Mouse (Mus musculus) stomach, embryonic 16.5 days (tissue): ENCODE measurements around the gene Tead2. TPM values are rescaled to one million over a fixed set of nuclear protein-coding genes. Genes with fewer than 3 reads are reported as not detected.
"Not testable (repeated sequence)": the region's sequence is repeated elsewhere in the genome, so short reads cannot be mapped to it uniquely, and the experiment has no call there.

Experiments used
- ATAC-seq: fragments of 200-750 bp; cut with Nextera tagmentation; 2 replicates; pipeline ENCODE4 v1.8.0; 2017; ENCODE audit warnings: moderate number of reproducible peaks, moderate TSS enrichment; ENCODE audit not compliant: insufficient read depth, low FRiP score
- H3K27ac ChIP-seq: fragments of 300-500 bp; sonication (generic); 2 replicates; pipeline ENCODE4 v1.5.1; 2014; ENCODE audit warnings: low read length
- H3K27me3 ChIP-seq: fragments of 300-500 bp; sonication (generic); 2 replicates; pipeline ENCODE4 v1.6.1; 2014; ENCODE audit warnings: low read length, control low read depth, mixed read lengths; ENCODE audit not compliant: control insufficient read depth, insufficient read depth
- H3K36me3 ChIP-seq: fragments of 300-500 bp; sonication (generic); 2 replicates; pipeline ENCODE4 v1.6.1; 2014; ENCODE audit warnings: low read length; ENCODE audit not compliant: control insufficient read depth, insufficient read depth
- H3K4me1 ChIP-seq: fragments of 300-500 bp; sonication (generic); 2 replicates; pipeline ENCODE4 v1.6.1; 2014; ENCODE audit warnings: low read length, control low read depth, mixed read lengths; ENCODE audit not compliant: control insufficient read depth, insufficient read depth
- H3K4me2 ChIP-seq: fragments of 300-500 bp; sonication (generic); 2 replicates; pipeline ENCODE4 v1.6.1; 2014; ENCODE audit warnings: low read depth, low read length, mixed read lengths
- H3K4me3 ChIP-seq: fragments of 300-500 bp; sonication (generic); replicated peaks from 2 replicates; pipeline ENCODE4 v1.5.1; 2014; ENCODE audit warnings: mild to moderate bottlenecking, low read length
- H3K9ac ChIP-seq: fragments of 300-500 bp; sonication (generic); 2 replicates; pipeline ENCODE4 v1.6.1; 2014; ENCODE audit warnings: low read length
- H3K9me3 ChIP-seq: fragments of 300-500 bp; sonication (generic); replicated peaks from 2 replicates; pipeline ENCODE4 v1.6.1; 2016; ENCODE audit warnings: low read length, control low read depth; ENCODE audit not compliant: control insufficient read depth
- WGBS: fragments of 180-500 bp; shearing (Covaris S2); extraction: QIAGEN DNeasy Blood & Tissue Kit; methylation state at CpG from one replicate; pipeline ENCODE4 v1.1.7; 2014; 5-methylcytosine and 5-hydroxymethylcytosine counted together
- polyA plus RNA-seq: library from polyadenylated mRNA; unstranded; fragments of >200 nt; fragmentation: Nextera tagmentation; extraction: Ambion mirVana; gene quantifications from 2 replicates; pipeline ENCODE4 v1.2.1, GENCODE M21; 2015

Tead2 gene
- polyA plus RNA-seq, result 93.9 and 101 TPM in 2 replicates

DNA sequence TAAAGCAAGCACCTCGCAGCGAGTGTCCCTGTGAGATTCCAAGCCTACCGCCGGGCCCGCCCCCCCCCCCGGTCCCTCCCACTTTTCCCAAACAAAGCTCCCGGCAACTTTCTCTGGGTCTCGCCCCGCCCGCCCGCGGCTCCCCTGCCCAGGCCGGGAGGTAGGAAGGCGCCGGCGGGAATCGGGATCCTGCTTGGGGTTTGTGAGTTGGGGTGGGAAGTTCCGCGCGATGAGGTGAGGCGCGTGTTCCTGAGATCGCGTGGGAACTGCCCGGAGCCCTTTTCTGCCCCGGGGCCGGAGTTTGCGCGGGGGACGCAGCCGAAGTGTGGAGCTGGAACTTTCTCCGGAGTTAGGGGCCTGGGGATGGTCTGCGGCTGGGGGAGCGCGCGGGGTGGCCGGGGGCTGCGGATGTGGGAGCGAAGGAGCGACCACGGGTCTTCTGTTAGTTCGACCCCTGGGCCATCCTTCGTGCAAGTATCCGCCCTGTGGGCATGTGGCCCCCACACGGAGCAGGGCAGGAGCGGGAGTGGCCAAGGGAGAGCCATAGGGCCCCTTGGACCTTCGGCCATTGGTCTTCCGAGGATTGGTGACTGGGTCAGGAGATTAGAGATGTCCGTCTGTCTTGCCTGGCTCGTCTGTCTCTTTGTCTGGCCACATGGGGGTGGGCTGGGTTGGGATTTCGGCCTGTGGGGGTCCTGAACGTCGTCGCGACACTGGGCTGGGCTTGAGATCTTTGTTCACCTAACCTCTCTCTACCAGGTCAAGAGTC is at the start of gene Tead2:
Gene Tead2 (plus strand): TSS at position 81 of the 769 bp plus-strand sequence.
- H3K27ac ChIP-seq, result peak within 1 kb of the TSS; percentile 94
- H3K9ac ChIP-seq, result peak within 1 kb of the TSS; percentile 96
- H3K9me3 ChIP-seq, result no peaks in the 10 kb centered on the region
- H3K4me1 ChIP-seq, result peaks cover 26% of the 10 kb centered on the region
- H3K4me2 ChIP-seq, result peak within 1 kb of the TSS; percentile 70
- H3K27me3 ChIP-seq, result peaks cover 8% of the 10 kb centered on the region
- H3K36me3 ChIP-seq, result peaks cover 16% of the 10 kb centered on the region
- ATAC-seq, result peak; percentile 63
- H3K4me3 ChIP-seq, result peak within 1 kb of the TSS; percentile 88
- WGBS, result 2% methylated on average over 55 of the region's 55 CpGs

DNA sequence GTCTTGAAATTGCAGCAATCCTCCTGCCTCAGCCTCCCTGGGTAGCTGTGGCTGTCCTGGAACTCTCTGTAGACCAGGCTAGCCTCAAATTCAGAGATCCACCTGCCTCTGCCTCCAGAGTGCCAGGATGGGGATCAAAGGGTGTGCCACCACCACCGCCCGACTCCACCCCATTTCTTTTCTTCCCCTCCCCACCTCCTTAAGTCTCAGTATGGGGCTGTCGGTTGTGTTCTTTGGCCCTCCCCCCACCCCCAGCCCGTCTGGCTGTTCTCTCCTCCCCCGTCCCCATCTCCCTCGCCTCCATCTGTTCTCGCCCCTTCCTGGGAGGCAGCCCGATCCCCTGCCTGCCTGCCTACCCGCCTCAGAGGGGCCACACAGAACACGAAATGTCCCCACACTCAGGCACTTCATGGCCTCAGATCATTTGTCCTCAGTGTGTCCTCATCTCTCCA is 48.6 kb upstream of the Tead2 start:
- peaks cover 19% of the 10 kb centered on the region for H3K9me3 ChIP-seq
- no peak overlapping the region for H3K9ac ChIP-seq
- H3K36me3 ChIP-seq, result no peaks in the 10 kb centered on the region
- H3K4me3 ChIP-seq, result no peak overlapping the region
- H3K27me3 ChIP-seq, result peaks cover 79% of the 10 kb centered on the region
- 26% methylated on average over 9 of the region's 10 CpGs for WGBS
- ATAC-seq, result no peak
- peaks cover 3% of the 10 kb centered on the region; the same call in 1 of the 2 replicates for H3K4me1 ChIP-seq
- H3K4me2 ChIP-seq, result no peak overlapping the region
- no peak overlapping the region for H3K27ac ChIP-seq

DNA sequence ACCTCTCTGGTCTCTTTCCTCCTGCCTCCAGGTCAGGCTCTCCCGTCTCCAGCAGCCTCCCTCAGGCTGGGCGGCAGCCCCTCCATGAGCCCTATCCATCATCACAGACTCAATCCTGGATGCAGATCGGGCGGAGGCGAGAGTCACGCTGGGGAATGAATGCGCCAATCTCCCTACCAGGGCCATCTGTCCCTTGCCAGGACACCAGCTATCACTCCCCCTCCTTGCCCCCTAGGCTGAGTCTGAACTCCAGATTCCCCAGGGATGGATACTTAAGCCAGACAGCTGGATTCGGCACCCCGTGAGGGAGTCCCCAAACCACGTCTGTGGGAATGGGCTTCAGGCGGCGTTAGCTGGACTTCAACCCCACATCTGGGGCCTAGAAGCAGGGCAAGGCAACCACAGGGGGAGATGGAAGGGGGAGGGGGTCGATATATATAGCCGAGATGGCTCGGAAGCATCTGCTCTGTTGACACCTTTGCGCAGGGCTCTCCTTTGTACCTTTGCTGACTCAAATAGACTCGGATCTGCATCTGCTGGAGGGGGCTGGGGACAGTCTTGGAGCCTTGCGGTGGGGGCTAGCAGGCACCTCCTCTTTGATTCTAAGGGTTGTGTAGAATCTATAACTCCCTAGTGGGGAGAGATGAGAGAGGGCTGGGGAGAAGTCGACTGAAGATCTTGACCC is 47.6 kb upstream of the Tead2 start:
- Histone ChIP-seq H3K4me1 (no peaks in the 10 kb centered on the region), H3K4me2 (no peak overlapping the region), H3K4me3 (no peak overlapping the region), H3K27ac (no peak overlapping the region), H3K9ac (no peak overlapping the region), H3K9me3 (peaks cover 19% of the 10 kb centered on the region), H3K36me3 (no peaks in the 10 kb centered on the region), H3K27me3 (peaks cover 75% of the 10 kb centered on the region)
- no peak for ATAC-seq
- WGBS, result 4% methylated on average over 19 of the region's 19 CpGs

DNA sequence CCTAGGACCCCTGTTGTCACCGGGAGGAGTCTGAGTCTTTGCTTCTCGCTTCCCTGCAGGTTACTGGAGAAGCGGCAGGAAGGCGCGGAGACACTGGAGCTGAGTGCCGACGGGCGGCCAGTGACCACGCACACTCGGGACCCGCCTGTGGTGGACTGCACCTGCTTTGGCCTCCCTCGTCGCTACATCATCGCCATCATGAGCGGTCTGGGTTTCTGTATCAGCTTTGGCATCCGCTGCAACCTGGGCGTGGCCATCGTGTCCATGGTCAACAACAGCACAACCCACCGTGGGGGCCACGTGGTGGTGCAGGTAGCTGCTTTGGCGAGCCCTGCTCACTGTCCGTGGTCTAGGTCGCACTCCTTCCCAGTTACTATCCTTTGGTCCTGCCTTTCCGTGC is 46.9 kb upstream of the Tead2 start:
- H3K9me3 ChIP-seq, result peaks cover 19% of the 10 kb centered on the region
- no peak overlapping the region for H3K4me2 ChIP-seq
- 6% methylated on average over 24 of the region's 24 CpGs for WGBS
- no peak for ATAC-seq
- H3K4me1 ChIP-seq, result no peaks in the 10 kb centered on the region
- H3K36me3 ChIP-seq, result no peaks in the 10 kb centered on the region
- H3K4me3 ChIP-seq, result no peak overlapping the region
- H3K27me3 ChIP-seq, result peaks cover 69% of the 10 kb centered on the region
- H3K27ac ChIP-seq, result no peak overlapping the region
- H3K9ac ChIP-seq, result no peak overlapping the region

- no peak overlapping the region for H3K27ac ChIP-seq
- H3K36me3 ChIP-seq, result no peaks in the 10 kb centered on the region
- H3K27me3 ChIP-seq, result peaks cover 65% of the 10 kb centered on the region
- peaks cover 19% of the 10 kb centered on the region for H3K9me3 ChIP-seq
- no peak for ATAC-seq
- no peak overlapping the region for H3K9ac ChIP-seq
- WGBS, result 86% methylated on average over 3 of the region's 3 CpGs
- no peak overlapping the region for H3K4me2 ChIP-seq
- no peak overlapping the region for H3K4me3 ChIP-seq
- no peaks in the 10 kb centered on the region for H3K4me1 ChIP-seq
Measured at GRCm38 (mm10) chr7:45169495-45169894, 46.1 kb upstream of the Tead2 start.

- no peak overlapping the region for H3K4me2 ChIP-seq
- peaks cover 19% of the 10 kb centered on the region for H3K9me3 ChIP-seq
- H3K27me3 ChIP-seq, result peaks cover 68% of the 10 kb centered on the region
- H3K4me1 ChIP-seq, result peaks cover 10% of the 10 kb centered on the region; the same call in 1 of the 2 replicates
- no peak overlapping the region for H3K4me3 ChIP-seq
- H3K9ac ChIP-seq, result no peak overlapping the region
- ATAC-seq, result no peak
- no peak overlapping the region for H3K27ac ChIP-seq
- H3K36me3 ChIP-seq, result no peaks in the 10 kb centered on the region
- WGBS, result 57% methylated on average over 7 of the region's 7 CpGs
Measured at GRCm38 (mm10) chr7:45172974-45173373, 42.6 kb upstream of the Tead2 start.

- H3K9me3 ChIP-seq, result peaks cover 16% of the 10 kb centered on the region
- 54% methylated on average over 1 of the region's 1 CpGs for WGBS
- ATAC-seq, H3K4me3 ChIP-seq, H3K36me3 ChIP-seq, H3K4me2 ChIP-seq, H3K27ac ChIP-seq, H3K9ac ChIP-seq: not testable (repeated sequence)
- peaks cover 10% of the 10 kb centered on the region; the same call in 1 of the 2 replicates for H3K4me1 ChIP-seq
- peaks cover 68% of the 10 kb centered on the region for H3K27me3 ChIP-seq
Measured at GRCm38 (mm10) chr7:45173772-45174171, 41.8 kb upstream of the Tead2 start.

DNA sequence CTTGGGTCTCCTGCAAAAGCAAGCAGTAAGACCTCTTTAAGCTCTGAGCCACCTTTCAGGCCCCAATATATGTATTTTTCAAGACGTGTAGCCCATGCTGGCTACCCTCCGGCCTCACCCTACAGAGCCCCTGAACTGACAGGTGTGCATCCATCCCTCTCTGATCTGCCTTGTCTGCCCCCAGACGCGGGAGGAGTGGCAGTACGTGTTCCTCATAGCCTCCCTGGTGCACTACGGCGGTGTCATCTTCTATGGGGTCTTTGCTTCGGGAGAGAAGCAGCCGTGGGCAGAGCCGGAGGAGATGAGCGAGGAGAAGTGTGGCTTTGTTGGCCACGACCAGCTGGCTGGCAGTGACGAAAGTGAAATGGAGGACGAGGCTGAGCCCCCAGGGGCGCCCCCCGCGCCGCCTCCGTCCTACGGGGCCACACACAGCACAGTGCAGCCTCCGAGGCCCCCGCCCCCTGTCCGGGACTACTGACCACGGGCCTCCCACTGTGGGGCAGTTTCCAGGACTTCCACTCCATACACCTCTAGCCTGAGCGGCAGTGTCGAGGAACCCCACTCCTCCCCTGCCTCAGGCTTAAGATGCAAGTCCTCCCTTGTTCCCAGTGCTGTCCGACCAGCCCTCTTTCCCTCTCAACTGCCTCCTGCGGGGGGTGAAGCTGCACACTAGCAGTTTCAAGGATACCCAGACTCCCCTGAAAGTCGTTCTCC is 40.8 kb upstream of the Tead2 start:
- Histone ChIP-seq H3K4me1 (peaks cover 10% of the 10 kb centered on the region; the same call in 1 of the 2 replicates), H3K36me3 (no peaks in the 10 kb centered on the region), H3K4me3 (no peak overlapping the region), H3K27ac (no peak overlapping the region), H3K27me3 (peaks cover 68% of the 10 kb centered on the region), H3K4me2 (no peak overlapping the region), H3K9me3 (peaks cover 7% of the 10 kb centered on the region), H3K9ac (no peak overlapping the region; the same call in 1 of the 2 replicates)
- 5% methylated on average over 29 of the region's 29 CpGs for WGBS
- ATAC-seq, result no peak
